Mouse (Mus musculus): Measurements from ENCODE around the gene Fbxl17.

The Fbxl17 gene

GRCm38 (mm10) chr17:63499636-63500155 lies at the start of gene Fbxl17:
Gene Fbxl17, minus strand, starts transcription at chr17:63500017.
- peak; percentile 80 for DNase-seq (ENCODE audit: low read depth, low spot score)

DNA sequence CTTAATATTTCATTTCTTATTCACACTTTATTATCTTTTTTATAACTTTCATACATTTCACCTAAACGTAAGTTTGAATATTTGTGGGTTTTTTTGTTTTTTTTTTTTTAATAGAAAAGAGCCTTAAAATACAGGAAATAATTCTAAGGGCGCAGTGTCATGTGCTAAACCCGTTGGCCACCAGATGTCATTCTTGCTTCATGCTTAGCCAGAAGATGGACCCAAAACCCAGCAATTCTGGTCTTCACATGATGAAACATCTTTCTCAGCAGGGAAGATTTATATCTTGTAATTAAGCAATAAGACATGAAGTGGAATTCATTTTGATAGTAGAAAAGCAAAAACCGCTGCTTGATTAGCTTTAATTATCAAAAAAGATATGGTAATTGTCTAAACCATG lies 47.6 kb upstream of the Fbxl17 start:
- peak; percentile 49 for DNase-seq (ENCODE audit: low read depth, low spot score)

- DNase-seq (ENCODE audit: low read depth, low spot score) = peak; percentile 68
These were observed 34.9 kb upstream of the Fbxl17 start for GRCm38 (mm10) chr17:63534576-63535265.

DNA sequence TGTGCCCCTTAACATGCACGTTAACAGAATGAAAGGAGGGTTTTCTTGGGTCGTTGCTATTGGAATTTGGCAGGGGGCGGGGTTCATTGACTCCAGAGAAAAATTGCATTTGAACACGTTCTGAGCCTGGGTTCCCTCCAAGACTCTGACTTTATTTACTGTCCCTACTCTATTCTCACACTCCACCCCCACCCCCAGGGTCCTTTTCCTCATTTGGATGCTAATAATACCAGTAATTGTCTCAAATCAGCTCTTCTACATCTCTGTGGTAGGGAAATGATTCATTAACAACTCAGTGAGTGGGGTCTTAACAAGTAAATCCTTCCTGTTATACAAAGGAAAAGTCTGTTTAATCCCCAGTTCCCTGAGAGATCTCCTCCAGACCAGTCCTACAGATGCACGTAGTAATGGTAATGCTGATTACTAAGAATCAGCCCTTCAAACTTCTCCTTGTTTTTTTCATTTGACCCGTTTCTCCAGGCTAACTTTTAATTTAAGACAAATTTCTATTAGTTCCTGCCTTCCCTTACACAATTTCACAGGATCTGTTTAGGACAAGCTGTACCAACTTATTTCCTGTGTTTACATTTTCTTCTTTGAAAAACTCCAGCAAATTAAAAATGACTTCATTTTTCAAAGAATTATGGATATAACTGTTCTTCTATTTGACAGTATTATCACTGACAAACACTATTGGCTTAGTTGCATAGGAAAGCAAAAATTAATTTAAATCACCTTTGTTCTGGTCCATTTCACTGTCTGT lies 33.4 kb upstream of the Fbxl17 start:
- DNase-seq (ENCODE audit: low read depth, low spot score) = peak; percentile 76

GRCm38 (mm10) chr17:63529476-63529875 lies 29.7 kb upstream of the Fbxl17 start:
- DNase-seq (ENCODE audit: low read depth, low spot score) = no peak

DNA sequence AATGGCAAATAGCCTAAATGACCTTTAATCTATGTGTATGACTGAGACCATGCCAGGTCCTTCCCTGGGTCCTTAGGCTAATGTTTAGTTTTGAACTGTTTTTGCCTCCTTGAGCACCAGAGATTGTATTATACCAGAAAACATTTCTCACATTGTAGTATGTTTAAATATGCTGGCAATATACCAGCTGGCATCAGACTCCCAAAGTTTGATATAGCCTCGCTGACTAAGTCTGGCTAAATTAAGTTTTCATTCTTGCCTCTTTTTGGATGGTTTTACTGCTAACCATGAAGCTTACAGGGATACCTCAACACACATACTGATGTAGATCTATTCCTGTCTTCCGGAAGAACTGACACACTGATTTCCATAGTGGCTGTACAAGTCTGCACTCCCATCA lies 20.9 kb upstream of the Fbxl17 start:
- DNase-seq (ENCODE audit: low read depth, low spot score) = no peak

GRCm38 (mm10) chr17:63510451-63510850 lies 10.6 kb upstream of the Fbxl17 start:
- no peak for DNase-seq (ENCODE audit: low read depth, low spot score)

- no peak for DNase-seq (ENCODE audit: low read depth, low spot score)
These were observed 1.3 kb upstream of the Fbxl17 start for GRCm38 (mm10) chr17:63501091-63501490.

DNA sequence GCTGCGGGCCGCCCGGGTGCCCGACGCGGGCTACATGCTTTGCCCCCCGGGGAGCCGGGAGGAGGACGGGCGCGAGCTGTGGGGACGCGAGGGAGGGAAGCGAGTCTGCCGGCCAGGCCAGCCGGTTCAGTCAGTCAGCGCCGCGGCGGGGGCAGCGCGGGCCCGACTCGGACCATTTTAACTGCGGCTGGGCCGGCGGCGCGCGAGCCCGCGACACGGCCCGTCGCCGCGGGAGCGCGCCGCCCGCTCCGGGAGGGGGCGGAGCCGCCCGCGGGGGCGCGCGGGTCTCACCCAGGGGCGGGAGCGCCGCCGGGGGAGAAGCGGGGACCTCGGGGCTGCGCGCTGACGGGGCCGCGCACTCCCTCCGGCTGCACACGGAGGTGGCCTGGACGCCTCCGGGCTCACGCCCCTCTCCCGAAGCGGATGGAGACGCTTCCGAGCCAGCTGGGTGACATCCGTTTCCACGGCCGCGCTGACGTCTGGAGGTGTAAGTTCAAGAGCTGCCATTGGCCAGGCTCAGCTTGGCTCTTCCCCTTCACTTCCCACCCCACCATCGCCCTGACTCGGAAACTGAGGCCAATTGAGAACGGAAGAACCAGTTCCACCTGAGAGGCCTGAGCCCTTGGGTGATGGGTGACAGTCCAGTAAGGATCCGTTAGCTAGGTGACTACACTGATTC lies 478 bp upstream of the Fbxl17 start:
- peak; percentile 94 for DNase-seq (ENCODE audit: low read depth, low spot score)

- DNase-seq (ENCODE audit: low read depth, low spot score) = peak; percentile 40
These were observed 841 bp downstream of the Fbxl17 start for GRCm38 (mm10) chr17:63498717-63499635.

- no peak for DNase-seq (ENCODE audit: low read depth, low spot score)
These were observed 1.6 kb downstream of the Fbxl17 start for GRCm38 (mm10) chr17:63498182-63498716.

DNA sequence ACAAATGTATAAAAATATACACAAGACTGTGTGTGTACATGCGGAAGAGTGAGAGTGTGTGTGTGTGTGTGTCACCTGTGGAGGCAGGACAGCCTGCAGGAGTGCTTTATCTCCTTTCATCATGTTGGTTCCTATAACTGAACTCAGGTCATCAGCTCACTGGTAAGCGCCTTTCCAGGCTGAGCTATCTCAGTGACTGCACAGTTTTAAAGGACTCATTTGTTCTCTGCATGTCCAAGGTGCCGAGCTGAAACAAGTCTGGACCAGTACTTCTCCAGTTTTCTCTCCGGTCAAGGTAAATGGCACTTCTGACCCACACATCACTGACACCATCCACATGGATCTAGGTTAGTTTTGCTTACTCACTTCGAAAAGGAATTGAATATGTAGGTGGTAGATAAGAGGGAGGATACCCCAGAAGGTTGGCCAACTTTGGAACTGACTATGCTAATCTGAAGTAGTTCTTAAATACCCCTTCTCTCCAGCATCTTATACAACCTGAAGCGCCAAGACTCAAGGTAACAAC lies 2.5 kb downstream of the Fbxl17 start:
- DNase-seq (ENCODE audit: low read depth, low spot score) = no peak

GRCm38 (mm10) chr17:63496153-63496552 lies 3.7 kb downstream of the Fbxl17 start:
- DNase-seq (ENCODE audit: low read depth, low spot score) = no peak

GRCm38 (mm10) chr17:63493876-63494580 lies 5.8 kb downstream of the Fbxl17 start:
- no peak for DNase-seq (ENCODE audit: low read depth, low spot score)

DNA sequence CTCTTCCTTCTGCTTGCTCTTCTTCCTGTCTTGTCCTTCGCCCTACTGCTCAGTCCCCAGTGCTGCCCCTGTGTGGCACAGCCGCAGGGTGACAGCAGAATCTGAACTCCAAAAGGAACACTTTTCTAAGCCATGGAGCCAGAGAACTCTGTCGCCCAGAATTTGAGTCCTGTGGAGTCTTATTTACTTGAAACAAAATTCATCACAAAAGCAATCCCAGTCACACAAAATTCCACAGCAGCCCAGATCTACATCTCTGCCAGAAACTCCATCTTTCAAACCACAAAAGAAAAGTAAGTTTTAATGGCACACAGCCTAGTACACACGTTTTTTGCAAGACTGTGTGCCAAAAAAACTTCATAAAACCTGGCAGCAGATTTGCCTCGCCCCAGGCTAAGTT lies 6.5 kb downstream of the Fbxl17 start:
- DNase-seq (ENCODE audit: low read depth, low spot score) = peak; percentile 67

DNA sequence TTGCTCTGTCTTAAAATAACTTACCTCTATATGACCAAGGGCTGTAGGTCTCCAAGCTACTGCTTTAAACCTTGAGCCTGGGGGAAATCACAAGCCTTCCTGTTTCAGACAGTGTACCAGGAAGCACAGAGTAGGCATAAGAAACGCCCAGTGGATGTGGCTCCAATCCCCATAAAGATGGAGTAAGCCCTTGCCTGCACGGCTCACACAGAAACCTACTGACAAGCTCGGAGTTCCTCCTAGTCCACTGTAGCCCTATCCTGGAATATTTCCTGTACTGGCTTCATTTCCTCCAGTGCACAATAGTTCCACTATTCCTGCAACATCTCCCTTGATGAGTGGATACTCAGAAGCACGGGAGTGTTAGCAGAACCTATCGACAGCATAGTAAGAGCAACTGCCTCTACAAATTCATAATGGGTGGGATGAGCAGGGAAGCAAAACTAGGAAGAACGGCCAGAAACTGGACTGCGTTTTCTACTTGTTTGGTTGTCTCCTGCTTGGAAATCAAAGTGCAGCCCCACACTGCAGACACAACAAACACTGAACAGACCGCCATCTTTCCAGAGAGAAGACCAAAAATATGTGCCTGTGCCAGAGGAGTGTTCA lies 7.0 kb downstream of the Fbxl17 start:
- DNase-seq (ENCODE audit: low read depth, low spot score) = peak; percentile 32

DNA sequence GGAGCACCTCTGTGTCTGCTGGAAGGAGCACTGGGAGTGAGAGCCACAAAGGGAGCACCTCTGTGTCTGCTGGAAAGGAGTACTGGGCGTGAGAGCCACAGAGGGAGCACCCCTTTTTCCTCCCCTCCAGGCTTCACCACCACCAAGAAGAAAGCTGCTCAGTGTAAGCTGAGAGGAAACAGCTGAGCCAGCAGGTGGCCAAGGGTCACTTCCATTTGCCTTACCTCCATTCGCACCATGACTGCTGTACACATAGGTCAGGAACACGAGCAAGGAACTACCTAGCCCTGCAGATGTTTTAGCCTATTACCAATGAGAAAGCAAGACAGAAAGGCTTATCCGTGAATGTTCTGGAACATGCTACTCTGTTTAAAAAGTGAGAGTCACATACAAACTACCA lies 10.3 kb downstream of the Fbxl17 start:
- DNase-seq (ENCODE audit: low read depth, low spot score) = no peak

GRCm38 (mm10) chr17:63467866-63468265 lies 32.0 kb downstream of the Fbxl17 start:
- DNase-seq (ENCODE audit: low read depth, low spot score) = peak; percentile 58

- no peak for DNase-seq (ENCODE audit: low read depth, low spot score)
These were observed 34.6 kb downstream of the Fbxl17 start for GRCm38 (mm10) chr17:63465239-63465638.

DNA sequence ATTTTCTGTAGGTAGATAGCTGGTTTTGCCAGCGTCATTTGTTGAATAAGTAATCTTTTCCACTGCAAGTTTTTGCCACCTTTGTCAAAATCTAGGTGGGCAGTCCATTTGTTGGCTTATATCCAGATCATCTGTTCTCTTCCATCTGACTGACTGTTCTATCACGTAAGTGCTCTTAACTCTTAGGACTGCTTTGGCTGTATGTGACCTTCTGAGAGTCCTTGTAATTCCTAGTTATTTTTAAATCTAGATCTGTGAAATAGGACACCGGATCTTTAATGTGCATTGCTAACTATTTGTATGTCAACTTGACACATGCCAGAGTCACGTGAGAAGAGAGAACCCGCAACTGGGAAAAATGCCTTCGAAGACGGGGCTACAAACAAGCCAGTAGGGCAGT lies 37.3 kb downstream of the Fbxl17 start:
- DNase-seq (ENCODE audit: low read depth, low spot score) = no peak

Measured in ZHBTc4 (cell line).